Mouse (Mus musculus) natural killer cell, adult 2 months (primary cell): ENCODE data around the gene Tex21.
"Not testable (repeated sequence)": the region's sequence is repeated elsewhere in the genome, so short reads cannot be mapped to it uniquely, and the experiment has no call there.

Experiments used
- DNase-seq, 2 experiments: peaks; one replicate each; pipeline ENCODE4 v3.0.0; 2022; ENCODE audit warnings: low spot score in 2 of 2

The Tex21 gene

DNA sequence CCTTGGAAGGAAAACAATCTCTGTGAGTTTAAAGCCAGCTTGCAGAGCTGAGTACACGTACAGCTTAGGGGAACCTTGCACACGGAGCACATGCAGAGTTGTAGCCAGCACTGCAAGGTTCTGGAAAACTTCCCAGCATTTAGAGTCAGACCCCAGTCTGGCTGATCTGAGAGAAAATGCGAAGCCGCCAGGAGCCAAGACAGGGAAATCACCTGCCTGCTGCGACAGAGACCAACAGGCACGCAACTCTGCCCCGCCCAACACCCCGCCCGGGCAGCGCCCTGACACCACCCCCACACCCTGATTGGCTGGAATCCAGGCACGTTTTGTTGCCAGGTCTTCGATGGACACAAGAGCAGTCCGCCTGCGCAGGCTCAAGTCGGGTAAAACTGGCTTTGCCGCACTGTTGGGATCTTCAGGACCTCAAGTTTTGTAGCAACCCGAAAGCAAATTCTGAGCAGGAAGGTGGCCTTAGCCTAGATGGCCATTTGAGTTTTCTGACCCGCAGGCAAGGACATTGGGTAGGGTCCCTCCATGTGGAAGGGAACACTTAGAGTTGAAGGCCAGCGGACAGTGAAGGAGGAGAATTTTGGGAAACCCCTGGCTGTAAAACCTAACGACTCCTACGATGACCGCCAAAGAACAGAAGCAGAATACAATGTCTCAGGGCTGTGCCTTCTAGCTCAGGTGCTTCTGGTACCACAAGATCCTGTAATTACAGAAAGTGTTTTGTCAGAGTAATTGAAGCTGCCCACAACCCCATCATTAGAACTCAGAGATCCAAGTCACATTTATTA, 50.4 kb downstream of the Tex21 start:
- peak; percentile 69 to 73 for DNase-seq

DNA sequence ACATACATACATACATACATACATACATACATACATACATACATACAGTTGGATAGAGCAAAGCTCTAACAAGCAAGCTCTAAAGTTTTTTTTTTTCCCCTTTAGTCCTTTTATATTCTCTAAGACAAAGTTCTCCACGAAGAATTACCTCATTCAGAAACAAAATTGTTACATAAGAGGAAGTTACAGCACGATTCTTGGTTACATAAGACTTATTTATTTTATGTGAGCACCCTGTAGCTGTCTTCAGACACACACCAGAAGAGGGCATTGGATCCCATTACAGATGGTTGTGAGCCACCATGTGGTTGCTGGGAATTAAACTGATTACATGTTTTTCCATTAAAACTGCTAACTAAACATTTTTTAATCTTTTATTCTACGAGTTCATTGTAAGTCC, 52.0 kb downstream of the Tex21 start:
- DNase-seq = no peak

DNA sequence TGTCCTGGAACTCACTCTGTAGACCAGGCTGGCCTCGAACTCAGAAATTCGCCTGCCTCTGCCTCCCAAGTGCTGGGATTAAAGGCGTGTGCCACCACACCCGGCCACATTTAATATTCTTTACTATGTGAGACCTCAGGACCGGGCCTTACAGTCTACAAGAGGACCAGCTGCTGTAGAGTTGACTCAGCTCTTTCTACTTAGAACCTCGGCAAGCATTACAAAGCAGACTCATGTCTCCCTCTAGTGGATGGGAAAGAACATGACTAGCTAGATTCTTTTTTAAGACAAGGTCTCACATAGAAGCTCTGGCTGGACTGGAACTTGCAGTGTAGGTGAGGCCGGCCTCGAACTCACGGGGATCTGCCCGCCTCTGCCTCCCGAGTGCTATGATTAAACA, 55.6 kb downstream of the Tex21 start:
- DNase-seq = peak; percentile 18 to 19

DNA sequence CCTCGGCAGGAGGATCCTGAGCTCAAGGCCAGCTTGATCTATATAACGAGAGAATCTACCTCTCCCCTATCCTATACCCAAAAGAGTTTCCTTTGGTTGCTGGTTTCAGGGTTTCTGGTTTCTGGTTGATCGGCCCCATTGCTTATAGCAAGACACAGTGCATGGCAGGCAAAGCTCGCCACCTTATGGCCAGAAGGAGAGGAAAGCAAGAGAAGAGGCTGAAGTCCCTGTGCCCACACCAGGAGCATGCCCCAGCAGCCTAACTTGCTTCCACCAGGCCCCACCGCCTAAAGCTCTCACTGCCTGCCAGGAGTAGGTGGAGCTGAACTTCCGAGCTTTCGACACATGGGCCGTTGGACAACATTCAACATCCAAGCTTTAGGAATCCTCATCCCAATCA, 58.7 kb downstream of the Tex21 start:
- no peak for DNase-seq

DNA sequence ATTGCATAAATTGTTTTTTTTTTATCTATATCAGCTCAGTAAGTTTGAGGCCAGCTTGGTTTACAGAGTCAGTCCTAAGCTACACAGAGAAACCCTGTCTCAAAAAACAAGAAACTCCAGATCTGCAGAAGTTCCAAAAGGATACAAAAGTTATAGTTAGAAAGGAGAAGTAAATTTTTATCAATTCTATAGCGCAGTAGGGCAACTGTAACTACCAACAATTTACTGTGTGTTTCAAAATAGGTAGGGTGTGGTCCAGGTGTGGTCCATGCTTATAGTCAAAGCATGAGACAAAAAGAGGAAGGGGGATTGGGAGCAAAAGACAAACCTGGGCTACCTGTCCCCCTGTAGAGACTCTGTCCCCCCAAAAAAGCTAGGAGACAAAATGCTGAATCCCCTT, 60.1 kb downstream of the Tex21 start:
- DNase-seq = no peak

DNA sequence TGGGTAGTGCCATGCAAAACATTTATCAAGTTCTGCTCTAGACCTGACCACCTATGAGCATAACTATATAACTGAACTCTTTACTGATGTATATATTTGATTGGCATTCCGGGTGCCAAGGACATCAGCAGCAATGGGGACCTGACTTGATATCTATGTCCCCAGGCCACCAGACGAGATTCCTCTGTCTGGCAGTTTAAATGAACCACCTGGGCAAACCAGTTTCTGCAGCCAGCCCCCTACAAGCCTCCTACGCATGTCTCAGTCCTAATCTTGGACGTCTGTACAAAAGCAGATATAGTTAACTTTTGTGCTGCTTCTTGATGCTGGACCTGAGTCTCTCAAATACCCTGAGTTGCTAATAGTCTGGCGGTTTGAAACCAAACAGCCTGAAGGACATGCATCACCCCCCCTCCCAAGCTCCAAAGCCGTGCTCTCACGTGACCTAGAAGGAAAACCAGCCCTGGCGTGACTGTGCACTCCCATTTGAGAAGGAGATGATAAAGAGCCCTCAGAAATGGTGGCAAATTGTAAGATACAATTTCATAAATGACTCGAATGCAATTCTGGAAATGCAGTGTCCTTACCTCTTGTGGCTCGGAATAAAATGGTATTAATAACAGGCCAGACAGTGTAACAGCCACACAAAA, 61.3 kb downstream of the Tex21 start:
- no peak for DNase-seq

DNA sequence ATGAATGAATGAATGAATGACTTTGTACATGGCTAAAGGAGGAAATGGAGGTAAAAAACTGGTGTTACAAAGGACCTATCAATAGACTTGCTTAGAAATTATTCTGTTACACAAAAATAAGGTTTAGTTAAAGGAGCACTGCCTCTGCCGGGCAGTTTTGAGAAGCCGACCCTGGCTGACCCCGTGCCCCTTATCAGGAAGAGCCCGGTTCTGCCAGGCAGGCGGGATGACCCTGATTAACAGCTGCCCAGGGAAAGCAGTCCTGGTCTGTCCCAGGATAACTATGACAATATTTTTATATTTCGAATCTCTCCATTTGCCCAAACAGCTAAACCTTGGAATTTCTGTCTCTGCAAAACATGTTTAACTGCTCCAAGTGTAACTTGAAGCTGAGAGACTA, 62.3 kb downstream of the Tex21 start:
- no peak for DNase-seq

DNA sequence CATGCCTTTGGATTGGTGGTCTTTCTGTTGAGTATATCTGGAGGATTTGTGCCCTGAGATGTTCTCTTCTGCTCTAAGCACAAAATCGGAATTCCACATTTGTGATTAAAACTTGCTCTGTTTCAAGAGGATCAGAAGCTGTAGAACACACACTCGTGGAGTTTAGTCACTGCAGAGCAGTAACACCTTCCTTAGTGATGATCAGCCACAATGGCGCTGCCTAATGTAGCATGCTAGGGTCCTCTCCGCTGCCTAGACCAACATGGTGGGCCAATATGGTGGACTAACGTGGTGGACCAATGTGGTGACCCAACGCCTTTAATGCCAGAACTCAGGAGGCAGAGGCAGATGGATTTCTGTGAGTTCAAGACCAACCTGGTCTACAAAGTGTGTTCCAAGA, 63.7 kb downstream of the Tex21 start:
- DNase-seq = no peak

DNA sequence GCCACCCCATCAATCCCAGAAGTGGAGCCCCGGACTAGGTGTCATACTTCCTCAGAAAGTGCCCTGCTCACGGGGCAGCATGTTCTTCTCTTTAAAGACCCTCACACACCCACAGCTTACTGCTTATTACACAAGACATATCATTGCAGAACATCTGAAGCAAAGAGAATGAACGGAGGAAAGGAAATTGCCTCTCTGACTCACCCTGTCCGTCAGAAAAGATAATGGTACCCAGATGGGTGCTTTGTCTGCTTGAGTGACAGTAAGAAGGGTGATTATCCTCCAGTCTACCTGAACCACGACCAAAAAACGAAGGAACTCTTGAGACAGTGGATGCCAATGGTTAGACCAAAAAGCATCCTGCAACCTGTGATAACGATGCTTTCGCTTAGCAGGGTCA, 65.1 kb downstream of the Tex21 start:
- no peak for DNase-seq

DNA sequence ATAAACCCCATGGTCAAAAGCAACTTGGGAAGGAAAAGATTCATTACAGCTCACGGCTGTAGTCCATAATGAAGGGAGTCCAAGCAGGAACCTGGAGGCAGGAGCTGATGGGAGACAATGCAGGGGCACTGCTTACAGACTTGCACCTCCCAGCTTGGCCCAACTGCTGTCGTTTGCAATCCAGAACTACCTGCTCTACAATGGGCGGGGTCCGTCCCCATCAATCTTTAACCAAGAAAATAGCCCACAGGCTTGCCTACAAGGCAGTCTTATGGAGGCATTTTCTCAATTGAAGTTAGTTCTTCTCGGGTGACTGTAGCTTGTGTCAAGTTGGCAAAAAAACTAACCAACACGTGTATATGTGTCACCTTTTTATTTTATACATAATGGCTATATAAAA, 66.1 kb downstream of the Tex21 start:
- no peak for DNase-seq

DNA sequence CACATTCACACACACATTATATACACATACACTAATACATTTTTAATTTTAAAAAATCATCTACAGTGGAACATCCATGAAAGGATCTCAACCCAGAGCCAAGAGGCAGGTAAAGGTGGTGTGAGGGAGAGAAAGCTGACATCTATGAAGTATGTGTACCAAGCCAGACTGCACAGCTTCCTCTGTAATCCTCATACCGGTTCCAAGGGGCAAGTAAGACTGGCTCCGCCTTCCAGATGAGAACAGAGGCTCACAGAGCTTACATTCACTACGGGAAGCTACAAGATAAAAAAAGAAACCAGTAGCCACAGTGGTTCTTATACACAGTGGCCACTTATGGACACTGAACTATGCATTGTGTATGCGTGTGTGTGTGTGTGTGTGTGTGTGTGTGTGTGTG, 67.0 kb downstream of the Tex21 start:
- DNase-seq = no peak

DNA sequence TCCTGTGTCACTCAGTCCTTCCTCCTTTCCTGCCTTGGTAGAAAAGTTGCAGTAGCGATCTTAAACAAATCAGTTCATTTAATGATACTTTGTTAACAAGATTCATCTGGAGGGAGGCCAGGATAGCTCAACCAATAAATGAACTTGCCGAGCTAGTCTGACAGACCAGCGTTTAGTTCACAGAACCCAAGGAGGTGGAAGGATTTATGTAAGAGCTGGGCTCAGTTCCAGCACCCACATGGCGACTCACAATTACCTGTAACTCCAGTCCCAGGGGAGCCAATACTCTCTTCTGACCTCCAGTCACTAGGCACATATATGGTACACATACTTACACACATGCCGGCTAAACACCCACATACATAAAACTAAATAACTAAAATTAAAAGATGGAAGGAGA, 67.5 kb downstream of the Tex21 start:
- no peak for DNase-seq

DNA sequence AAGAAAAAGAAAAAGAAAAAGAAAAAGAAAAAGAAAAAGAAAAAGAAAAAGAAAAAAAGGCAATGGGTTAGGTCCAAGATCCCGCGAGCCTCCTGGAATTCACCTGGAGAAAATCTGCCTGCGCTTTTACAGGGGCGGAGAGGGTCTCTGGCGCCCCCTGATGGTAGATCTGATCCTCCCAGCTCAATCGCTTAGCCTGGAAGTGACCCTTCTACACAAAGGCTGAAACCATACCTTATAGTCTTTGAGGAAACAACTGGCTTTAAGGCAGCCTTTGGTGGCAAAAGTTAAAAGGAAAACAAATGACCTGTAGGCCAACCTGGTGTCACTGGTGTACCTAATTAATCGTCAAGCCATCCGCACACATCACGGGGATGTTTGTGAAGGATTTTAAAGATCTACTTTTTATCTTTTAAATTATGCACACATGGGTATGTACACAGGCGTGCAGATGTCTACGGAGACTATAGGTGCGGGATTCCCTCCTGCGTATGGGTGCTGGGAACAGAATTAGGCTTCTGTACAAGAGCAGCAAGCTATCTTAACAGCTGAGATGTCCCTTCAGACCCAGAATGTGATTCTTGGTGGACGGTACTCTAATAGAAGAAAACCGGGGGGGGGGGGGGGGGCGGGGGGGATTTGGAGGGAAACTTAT, 68.6 kb downstream of the Tex21 start:
- DNase-seq = peak; percentile 32 to 57

DNA sequence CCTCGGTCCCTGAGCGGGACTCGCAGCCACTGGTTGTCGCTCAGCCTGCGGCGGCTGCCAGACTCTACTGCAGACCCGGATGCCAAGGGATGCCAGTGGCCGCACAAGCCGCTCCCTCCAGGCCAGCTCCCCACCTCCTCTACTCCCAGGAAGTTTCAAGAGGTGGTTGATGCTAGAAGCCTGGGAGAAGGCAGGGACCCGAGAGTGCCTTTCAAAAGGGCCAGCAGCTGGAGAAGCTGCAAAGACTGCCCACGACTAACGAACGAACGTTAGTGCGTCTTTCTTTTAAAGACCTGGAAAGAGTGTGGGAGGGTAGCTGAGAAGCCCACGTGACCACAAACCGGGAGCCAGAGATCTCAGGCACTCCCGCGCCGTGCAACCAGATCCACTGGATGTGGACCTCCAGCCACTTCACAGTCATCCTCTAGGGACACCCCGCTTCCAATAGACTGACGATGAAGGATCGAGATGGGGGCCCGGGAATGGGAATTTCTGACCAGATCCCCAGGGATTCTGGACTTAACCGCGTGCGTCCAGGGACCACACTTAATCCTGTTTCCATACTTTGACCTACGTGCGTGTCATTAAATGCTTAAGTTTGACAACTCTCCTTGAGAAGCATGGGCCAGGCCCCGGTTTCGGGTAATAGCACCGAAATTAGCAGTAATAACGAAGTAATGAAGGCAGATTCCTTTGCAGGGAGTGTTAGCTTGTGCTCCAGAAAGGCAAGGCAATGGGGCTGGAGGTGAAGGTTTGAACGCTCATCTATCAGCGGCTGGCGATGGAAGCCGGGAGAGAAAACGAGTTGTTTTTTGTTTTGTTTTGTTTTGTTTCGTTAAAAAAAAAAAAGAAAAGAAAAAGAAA, 69.3 kb downstream of the Tex21 start, which contains the start of gene Esr2:
TSS of gene Esr2 (minus strand) at position 260 of the 864 bp plus-strand sequence.
- peak; percentile 9 to 13 for DNase-seq

DNA sequence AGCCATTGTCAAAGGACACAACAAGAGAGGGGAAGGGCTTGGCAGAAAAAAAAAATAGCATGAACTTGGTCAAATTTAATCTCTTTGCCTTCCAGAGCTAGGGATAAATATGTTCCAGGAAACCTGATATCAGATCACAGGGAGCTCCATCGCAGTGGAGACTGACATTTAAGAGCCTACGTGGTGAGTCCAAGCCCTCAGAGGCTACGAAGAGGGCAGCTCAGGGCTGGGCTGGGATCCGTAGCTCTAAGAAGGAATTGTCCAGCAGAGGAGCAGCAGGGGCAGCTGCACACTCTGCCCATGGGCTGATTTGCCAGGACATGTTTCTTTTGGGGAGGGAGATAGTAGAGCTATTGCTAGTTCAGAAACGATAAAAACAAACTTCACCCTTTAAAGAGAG, 80.9 kb downstream of the Tex21 start:
- DNase-seq = no peak

DNA sequence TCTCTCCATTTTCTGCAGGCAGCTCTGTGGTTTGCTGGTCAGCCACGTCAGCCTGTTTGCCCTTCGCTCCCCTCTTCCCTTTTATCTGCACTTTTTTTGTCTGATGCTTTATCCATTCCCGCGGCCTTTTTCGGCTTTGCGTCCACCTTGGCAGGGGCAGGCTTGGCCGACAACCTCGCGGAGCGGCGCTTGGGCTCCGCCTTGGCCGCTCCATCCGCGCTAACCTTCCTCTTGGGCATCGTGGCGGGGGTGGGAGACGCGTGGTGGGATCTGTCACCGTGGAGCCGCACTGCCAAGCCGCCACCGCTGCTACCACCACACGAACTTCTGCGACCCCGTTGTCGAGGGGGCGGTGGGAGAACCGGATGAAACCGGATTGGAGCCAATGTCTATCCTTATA, 94.2 kb downstream of the Tex21 start:
- DNase-seq = not testable (repeated sequence)
